8 mouse cellular contexts compared by ENCODE assay signal in genomic region chr6:104028439-104029091, GRCm38 (mm10).
A peak's percentile ranks its signal among the peaks of the same experiment; 100 is the strongest.
DNase-seq lines count a peak whose midpoint lies in the region; ATAC-seq and TF ChIP-seq lines count a peak whose summit lies in the region.

No protein-coding gene starts in this region.

- H3K4me1 ChIP-seq in forebrain, embryonic 11.5 days (replicated peaks; ENCODE audit: control insufficient read depth, insufficient read depth, low read length) = no peaks in the 10 kb centered on the region
- no peaks in the 10 kb centered on the region for H3K4me1 ChIP-seq in kidney, adult 2 months (ENCODE audit: control insufficient read depth, insufficient read depth, low read length)
- H3K4me1 ChIP-seq in midbrain, embryonic 15.5 days = no peaks in the 10 kb centered on the region

- no peaks in the 10 kb centered on the region for H3K36me3 ChIP-seq in forebrain, embryonic 11.5 days (ENCODE audit: control insufficient read depth, insufficient read depth, low read length)
- H3K36me3 ChIP-seq in kidney, adult 2 months (ENCODE audit: control insufficient read depth, insufficient read depth, low read length) = no peaks in the 10 kb centered on the region
- H3K36me3 ChIP-seq in midbrain, embryonic 15.5 days (replicated peaks) = no peaks in the 10 kb centered on the region

- H3K4me3 ChIP-seq in forebrain, embryonic 11.5 days (ENCODE audit: low read depth, low read length) = no peak overlapping the region
- no peak overlapping the region for H3K4me3 ChIP-seq in kidney, adult 2 months (ENCODE audit: insufficient read depth, low read depth, low read length)
- no peak overlapping the region for H3K4me3 ChIP-seq in midbrain, embryonic 15.5 days

- 11% methylated on average over 9 of the region's 9 CpGs for WGBS in forebrain, embryonic 11.5 days
- 7% methylated on average over 9 of the region's 9 CpGs for WGBS in kidney, adult 2 months
- WGBS in midbrain, embryonic 15.5 days = 7% methylated on average over 9 of the region's 9 CpGs

- no peaks in the 10 kb centered on the region for H3K27me3 ChIP-seq in forebrain, embryonic 11.5 days (ENCODE audit: control insufficient read depth, insufficient read depth, low read length)
- no peaks in the 10 kb centered on the region for H3K27me3 ChIP-seq in kidney, adult 2 months (replicated peaks; ENCODE audit: control insufficient read depth, insufficient read depth, low read length)
- H3K27me3 ChIP-seq in midbrain, embryonic 15.5 days (replicated peaks) = no peaks in the 10 kb centered on the region

- no peak overlapping the region for H3K4me2 ChIP-seq in forebrain, embryonic 11.5 days (ENCODE audit: low read depth, low read length, severe bottlenecking)
- H3K4me2 ChIP-seq in midbrain, embryonic 15.5 days = peak overlapping the region; percentile 12; the same call in 1 of the 2 replicates

- no peaks in the 10 kb centered on the region for H3K9me3 ChIP-seq in forebrain, embryonic 11.5 days (ENCODE audit: control insufficient read depth, low read length)
- H3K9me3 ChIP-seq in midbrain, embryonic 15.5 days = no peaks in the 10 kb centered on the region

- H3K27ac ChIP-seq in forebrain, embryonic 11.5 days (ENCODE audit: low read depth, low read length) = no peak overlapping the region
- no peak overlapping the region for H3K27ac ChIP-seq in kidney, adult 2 months (ENCODE audit: insufficient read depth, low read depth, low read length)
- no peak overlapping the region for H3K27ac ChIP-seq in midbrain, embryonic 15.5 days

- ATAC-seq in forebrain, embryonic 11.5 days (replicated peaks; ENCODE audit: low FRiP score) = peak; percentile 85
- peak; percentile 79 for ATAC-seq in midbrain, embryonic 15.5 days (replicated peaks)

- peak; percentile 36 to 63 for DNase-seq in heart, postnatal 14 days
- no peak for DNase-seq in heart, postnatal 25 days (ENCODE audit: low spot score)
- peak; percentile 26 for DNase-seq in c-Kit-positive CD71-negative TER-119-negative erythroid progenitor cells, embryonic 14.5 days (ENCODE audit: low read depth)
- peak; percentile 89 for DNase-seq in forebrain, embryonic 11.5 days (ENCODE audit: low spot score)
- DNase-seq in kidney, adult 2 months = peak; percentile 69
- peak; percentile 86 to 91 for DNase-seq in left cerebral cortex, postnatal 25 days (ENCODE audit: low spot score in 2 of 2)
- DNase-seq in thymus, postnatal 14 days = peak; percentile 8

- peak; percentile 64 for TF ChIP-seq CTCF in kidney, adult 2 months (conservative IDR thresholded peaks at IDR 0.05; ENCODE audit: insufficient read depth, insufficient read length, low read depth, low read length)

- intact Hi-C loops in heart, postnatal 14 days (cut with DNase I) = no loop called here
- intact Hi-C loops in heart, postnatal 25 days (cut with DNase I) = no loop called here
- intact Hi-C loops in left cerebral cortex, postnatal 25 days (cut with DNase I) = loop anchor here (5.0 to 10.0 kb wide), 3 partner anchors 194 to 1369 kb away; no protein-coding TSS in a partner anchor

- no peak overlapping the region for H3K9ac ChIP-seq in forebrain, embryonic 11.5 days (ENCODE audit: low read length)
- no peak overlapping the region for H3K9ac ChIP-seq in midbrain, embryonic 15.5 days

- TF ChIP-seq POLR2A in kidney, adult 2 months (IDR thresholded peaks at IDR 0.05; ENCODE audit: low read depth, low read length) = no peak
